In the genomic region with DNA sequence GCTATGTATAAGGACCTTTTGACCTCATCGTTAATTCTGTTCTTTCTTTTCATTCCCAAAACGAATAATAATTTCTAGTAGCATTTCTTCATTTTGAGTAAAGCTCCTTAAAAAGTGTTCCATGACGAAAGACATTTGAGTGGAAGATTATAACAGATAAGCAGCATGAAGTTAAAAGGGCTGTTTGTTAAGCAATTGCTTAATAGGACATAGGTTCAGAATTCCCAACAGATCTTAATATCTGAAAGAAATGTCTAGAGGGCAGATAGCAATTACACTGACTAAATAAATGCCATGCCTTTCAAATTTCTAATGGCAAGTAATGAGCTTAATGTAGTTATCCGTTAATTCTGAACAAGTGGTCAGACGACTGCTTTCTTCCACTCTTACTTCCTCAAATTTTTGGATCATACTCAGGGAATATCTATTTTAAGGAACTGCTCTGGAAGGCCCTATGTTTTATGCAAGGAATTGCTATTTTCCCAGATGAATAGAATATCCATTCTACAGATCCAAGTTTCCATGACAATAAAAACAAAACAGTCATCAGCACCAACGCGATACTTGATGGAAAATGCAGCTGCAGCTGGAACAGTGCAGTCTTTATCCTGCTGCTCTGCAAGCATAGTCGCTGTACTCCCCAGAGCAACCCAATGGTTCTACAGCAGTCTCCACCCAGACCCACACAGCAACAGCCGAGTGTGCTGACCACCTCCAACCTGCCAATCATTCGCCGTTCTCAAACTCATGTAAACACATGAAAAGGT, we compare ENCODE assay signal across 8 mouse cellular contexts.
DNase-seq lines count a peak whose midpoint lies in the region; ATAC-seq lines count a peak whose summit lies in the region.

No protein-coding gene starts in this region.

- H3K36me3 ChIP-seq in heart, embryonic 12.5 days = no peaks in the 10 kb centered on the region; the same call in 1 of the 2 replicates

- H3K9me3 ChIP-seq in heart, embryonic 12.5 days (replicated peaks) = no peaks in the 10 kb centered on the region

- peaks cover 17% of the 10 kb centered on the region; the same call in 1 of the 2 replicates for H3K4me1 ChIP-seq in heart, embryonic 12.5 days (replicated peaks)

- H3K27ac ChIP-seq in heart, embryonic 12.5 days (ENCODE audit: poor library complexity, severe bottlenecking) = no peak overlapping the region

- H3K4me3 ChIP-seq in heart, embryonic 12.5 days = no peak overlapping the region

- WGBS in heart, embryonic 12.5 days = 74% methylated on average over 11 of the region's 11 CpGs

- H3K27me3 ChIP-seq in heart, embryonic 12.5 days (replicated peaks) = no peaks in the 10 kb centered on the region

- H3K4me2 ChIP-seq in heart, embryonic 12.5 days = no peak overlapping the region

- intact Hi-C loops in gastrocnemius, postnatal 36 days (cut with DNase I) = loop anchor here (5.0 kb wide), 1 partner anchor 127 kb away; no protein-coding TSS in a partner anchor

- H3K9ac ChIP-seq in heart, embryonic 12.5 days = no peak overlapping the region

- no peak for ATAC-seq in heart, embryonic 12.5 days (ENCODE audit: insufficient number of reproducible peaks, low FRiP score)

- DNase-seq in heart, adult 18-20 months = peak; percentile 66 to 88
- peak; percentile 41 for DNase-seq in embryo, embryonic 11 days
- peak; percentile 22 to 23 for DNase-seq in gastrocnemius, postnatal 36 days
- peak; percentile 27 to 39 for DNase-seq in layer of hippocampus, postnatal 10 days (ENCODE audit: low spot score in 2 of 2)
- DNase-seq in retina, embryonic 14.5 days (ENCODE audit: low spot score) = peak; percentile 44
- DNase-seq in adrenal gland, postnatal 14 days = no peak
- DNase-seq in thymus, postnatal 4 days = no peak

Comparison
In these comparisons a context has a peak if more than half of its experiments do, and no peak if none do; other contexts are left out.
1. DNase-seq: peak in heart, adult 18-20 months (2 of 2), embryo, embryonic 11 days (single experiment), gastrocnemius, postnatal 36 days (2 of 2), layer of hippocampus, postnatal 10 days (2 of 2) and retina, embryonic 14.5 days (single experiment); none in adrenal gland, postnatal 14 days (single experiment) and thymus, postnatal 4 days (single experiment).